Mouse (Mus musculus) MEL (cell line): Measurements from ENCODE around the gene Plekha3. TPM values are rescaled to one million over a fixed set of nuclear protein-coding genes. Genes with fewer than 3 reads are reported as not detected.

ENCODE experiments used
- DNase-seq: peaks from one replicate; pipeline ENCODE4 v3.0.0; 2011; ENCODE audit warnings: low read depth, low spot score
- H3K27ac ChIP-seq: 2 replicates; pipeline ENCODE4 v1.5.1; 2012; ENCODE audit warnings: low read depth, mild to moderate bottlenecking, control low read depth, low read length, moderate library complexity; ENCODE audit not compliant: control insufficient read depth
- H3K27me3 ChIP-seq, 2 experiments: fragments of 150-350 bp in 1 of 2; sonication (generic) in 1 of 2; 2 replicates each; pipeline ENCODE4 v1.6.1; 2012; ENCODE audit warnings: low read length in 2 of 2, mild to moderate bottlenecking in 2 of 2, improper control_type of control experiment in 1 of 2, moderate library complexity in 1 of 2; ENCODE audit not compliant: insufficient read depth in 2 of 2, control insufficient read depth in 1 of 2
- H3K36me3 ChIP-seq, 2 experiments: 2 replicates each; pipeline ENCODE4 v1.6.1; 2012 to 2014; ENCODE audit warnings: low read length in 2 of 2, improper control_type of control experiment in 1 of 2, inconsistent platforms in 1 of 2, mild to moderate bottlenecking in 1 of 2; ENCODE audit not compliant: insufficient read depth in 2 of 2, control insufficient read depth in 1 of 2
- H3K4me1 ChIP-seq, 2 experiments: fragments of 150-350 bp in 1 of 2; sonication (generic) in 1 of 2; 2 replicates each; pipeline ENCODE4 v1.6.1; 2012; ENCODE audit warnings: low read length in 2 of 2, improper control_type of control experiment in 1 of 2, mild to moderate bottlenecking in 1 of 2; ENCODE audit not compliant: insufficient read depth in 2 of 2, control insufficient read depth in 1 of 2
- H3K4me3 ChIP-seq, 2 experiments: fragments of 150-350 bp in 1 of 2; sonication (generic) in 1 of 2; 2 replicates each; pipeline ENCODE4 v1.5.1; 2012; ENCODE audit warnings: low read depth in 2 of 2, low read length in 2 of 2, mild to moderate bottlenecking in 2 of 2, moderate library complexity in 2 of 2, control low read depth in 1 of 2, improper control_type of control experiment in 1 of 2; ENCODE audit not compliant: control insufficient read depth in 1 of 2, insufficient read depth in 1 of 2
- H3K79me2 ChIP-seq: 2 replicates; pipeline ENCODE4 v1.6.1; 2012; ENCODE audit warnings: mild to moderate bottlenecking, low read length, moderate library complexity; ENCODE audit not compliant: control insufficient read depth, poor library complexity, insufficient read depth
- H3K9ac ChIP-seq: 2 replicates; pipeline ENCODE4 v1.6.1; 2012; ENCODE audit warnings: low read depth, mild to moderate bottlenecking, control low read depth, low read length, moderate library complexity; ENCODE audit not compliant: control insufficient read depth, poor library complexity, severe bottlenecking
- H3K9me3 ChIP-seq: fragments of 150-350 bp; sonication (generic); replicated peaks from 2 replicates; pipeline ENCODE4 v1.6.1; 2012; ENCODE audit warnings: mild to moderate bottlenecking, low read length, improper control_type of control experiment, moderate library complexity; ENCODE audit not compliant: insufficient read depth
- BHLHE40 ChIP-seq: IDR thresholded peaks from 2 replicates; pipeline ENCODE4 v1.6.1; 2012; ENCODE audit warnings: low read depth, mild to moderate bottlenecking, inconsistent platforms, low read length, improper control_type of control experiment, borderline replicate concordance
- CHD1 ChIP-seq: IDR thresholded peaks from 2 replicates; pipeline ENCODE4 v1.6.1; 2012; ENCODE audit warnings: low read depth, mild to moderate bottlenecking, inconsistent platforms, low read length, improper control_type of control experiment
- CHD2 ChIP-seq: IDR thresholded peaks from 2 replicates; pipeline ENCODE4 v1.6.1; 2011; ENCODE audit warnings: low read length, improper control_type of control experiment
- CTCF ChIP-seq, 3 experiments: IDR thresholded peaks in 2 of 3; conservative IDR thresholded peaks in 1 of 3; 2 replicates each; pipeline ENCODE4 v1.5.1; 2011 to 2012; ENCODE audit warnings: low read length in 3 of 3, low read depth in 2 of 3, mild to moderate bottlenecking in 2 of 3, improper control_type of control experiment in 1 of 3, inconsistent platforms in 1 of 3, mixed read lengths in 1 of 3, moderate library complexity in 1 of 3; ENCODE audit not compliant: control insufficient read depth in 1 of 3, insufficient read depth in 1 of 3, poor library complexity in 1 of 3, severe bottlenecking in 1 of 3
- ELF1 ChIP-seq: IDR thresholded peaks from 2 replicates; pipeline ENCODE4 v1.6.1; 2014; ENCODE audit warnings: low read depth, mild to moderate bottlenecking, inconsistent platforms, low read length, improper control_type of control experiment, moderate library complexity
- EP300 ChIP-seq, 2 experiments: IDR thresholded peaks; 2 replicates each; pipeline ENCODE4 v1.6.1; 2011; ENCODE audit warnings: improper control_type of control experiment in 2 of 2, low read length in 2 of 2, low read depth in 1 of 2, mild to moderate bottlenecking in 1 of 2
- ETS1 ChIP-seq: IDR thresholded peaks from 2 replicates; pipeline ENCODE4 v1.6.1; 2012; ENCODE audit warnings: low read depth, mild to moderate bottlenecking, inconsistent platforms, low read length, improper control_type of control experiment, moderate library complexity
- GABPA ChIP-seq: IDR thresholded peaks from 2 replicates; pipeline ENCODE4 v1.6.1; 2012; ENCODE audit warnings: low read depth, mild to moderate bottlenecking, inconsistent platforms, low read length, improper control_type of control experiment, moderate library complexity
- GATA1 ChIP-seq: IDR thresholded peaks from 2 replicates; pipeline ENCODE4 v1.6.1; 2011; ENCODE audit warnings: low read depth, low read length, improper control_type of control experiment
- HCFC1 ChIP-seq: IDR thresholded peaks from 2 replicates; pipeline ENCODE4 v1.6.1; 2012; ENCODE audit warnings: low read depth, mild to moderate bottlenecking, inconsistent platforms, low read length, improper control_type of control experiment, moderate library complexity
- JUND ChIP-seq: IDR thresholded peaks from 2 replicates; pipeline ENCODE4 v1.6.1; 2011; ENCODE audit warnings: low read depth, mild to moderate bottlenecking, improper control_type of control experiment, low read length
- KAT2A ChIP-seq: conservative IDR thresholded peaks from 2 replicates; pipeline ENCODE4 v1.6.1; 2012; ENCODE audit warnings: low read depth, low read length, improper control_type of control experiment, inconsistent platforms
- MAFK ChIP-seq: IDR thresholded peaks from 2 replicates; pipeline ENCODE4 v1.6.1; 2011; ENCODE audit warnings: low read depth, mild to moderate bottlenecking, low read length, improper control_type of control experiment, borderline replicate concordance
- MAX ChIP-seq: IDR thresholded peaks from 2 replicates; pipeline ENCODE4 v1.6.1; 2011; ENCODE audit warnings: low read length, improper control_type of control experiment
- MEF2A ChIP-seq: IDR thresholded peaks from 2 replicates; pipeline ENCODE4 v1.6.1; 2014; ENCODE audit warnings: low read depth, mild to moderate bottlenecking, inconsistent platforms, low read length, improper control_type of control experiment; ENCODE audit not compliant: poor library complexity, insufficient replicate concordance, severe bottlenecking; ENCODE audit errors: extremely low read depth
- MXI1 ChIP-seq: IDR thresholded peaks from 2 replicates; pipeline ENCODE4 v1.6.1; 2011; ENCODE audit warnings: mild to moderate bottlenecking, low read depth, low read length, improper control_type of control experiment
- MYB ChIP-seq: IDR thresholded peaks from 2 replicates; pipeline ENCODE4 v1.6.1; 2011; ENCODE audit warnings: mild to moderate bottlenecking, low read depth, low read length, improper control_type of control experiment
- MYC ChIP-seq: IDR thresholded peaks from 2 replicates; pipeline ENCODE4 v1.6.1; 2011; ENCODE audit warnings: low read depth, mild to moderate bottlenecking, low read length, improper control_type of control experiment, moderate library complexity
- NELFE ChIP-seq: IDR thresholded peaks from 2 replicates; pipeline ENCODE4 v1.6.1; 2011; ENCODE audit warnings: low read depth, low read length, improper control_type of control experiment
- NRF1 ChIP-seq: IDR thresholded peaks from 2 replicates; pipeline ENCODE4 v1.6.1; 2014; ENCODE audit warnings: low read depth, mild to moderate bottlenecking, inconsistent platforms, low read length, improper control_type of control experiment, moderate library complexity; ENCODE audit not compliant: poor library complexity, insufficient read depth, severe bottlenecking
- POLR2A ChIP-seq, 2 experiments: IDR thresholded peaks; 2 replicates each; pipeline ENCODE4 v1.6.1; 2011 to 2012; ENCODE audit warnings: low read length in 2 of 2, mild to moderate bottlenecking in 2 of 2, control low read depth in 1 of 2, improper control_type of control experiment in 1 of 2, low read depth in 1 of 2, moderate library complexity in 1 of 2; ENCODE audit not compliant: control insufficient read depth in 1 of 2, insufficient read depth in 1 of 2, poor library complexity in 1 of 2
- POLR2AphosphoS2 ChIP-seq: IDR thresholded peaks from 2 replicates; pipeline ENCODE4 v1.6.1; 2011; ENCODE audit warnings: low read length, improper control_type of control experiment
- POLR2AphosphoS5 ChIP-seq: IDR thresholded peaks from 2 replicates; pipeline ENCODE4 v1.6.1; 2012; ENCODE audit warnings: low read depth, borderline replicate concordance, mild to moderate bottlenecking, inconsistent platforms, low read length, moderate library complexity, mixed read lengths
- RAD21 ChIP-seq: IDR thresholded peaks from 2 replicates; pipeline ENCODE4 v1.6.1; 2011; ENCODE audit warnings: mild to moderate bottlenecking, low read depth, low read length, improper control_type of control experiment
- RCOR1 ChIP-seq: IDR thresholded peaks from 2 replicates; pipeline ENCODE4 v1.6.1; 2012; ENCODE audit warnings: low read depth, mild to moderate bottlenecking, inconsistent platforms, low read length, improper control_type of control experiment
- SIN3A ChIP-seq: IDR thresholded peaks from 2 replicates; pipeline ENCODE4 v1.6.1; 2012; ENCODE audit warnings: low read length, improper control_type of control experiment, inconsistent platforms
- SMC3 ChIP-seq: IDR thresholded peaks from 2 replicates; pipeline ENCODE4 v1.6.1; 2011; ENCODE audit warnings: low read depth, low read length, improper control_type of control experiment
- TAL1 ChIP-seq: IDR thresholded peaks from 2 replicates; pipeline ENCODE4 v1.6.1; 2012; ENCODE audit warnings: mild to moderate bottlenecking, inconsistent platforms, low read length, moderate library complexity, mixed read lengths
- TCF12 ChIP-seq: IDR thresholded peaks from 2 replicates; pipeline ENCODE4 v1.6.1; 2014; ENCODE audit warnings: low read depth, mild to moderate bottlenecking, inconsistent platforms, low read length, improper control_type of control experiment, moderate library complexity
- UBTF ChIP-seq: IDR thresholded peaks from 2 replicates; pipeline ENCODE4 v1.6.1; 2012; ENCODE audit warnings: low read depth, mild to moderate bottlenecking, inconsistent platforms, low read length, improper control_type of control experiment, moderate library complexity, borderline replicate concordance; ENCODE audit not compliant: insufficient read depth
- USF1 ChIP-seq: IDR thresholded peaks from 2 replicates; pipeline ENCODE4 v1.6.1; 2014; ENCODE audit warnings: low read depth, mild to moderate bottlenecking, inconsistent platforms, low read length, improper control_type of control experiment, moderate library complexity
- USF2 ChIP-seq, 2 experiments: IDR thresholded peaks; 2 replicates each; pipeline ENCODE4 v1.6.1; 2011 to 2012; ENCODE audit warnings: improper control_type of control experiment in 2 of 2, low read length in 2 of 2, borderline replicate concordance in 1 of 2, inconsistent platforms in 1 of 2, low read depth in 1 of 2, mild to moderate bottlenecking in 1 of 2; ENCODE audit not compliant: insufficient read depth in 1 of 2
- ZC3H11A ChIP-seq: IDR thresholded peaks from 2 replicates; pipeline ENCODE4 v1.6.1; 2012; ENCODE audit warnings: low read depth, mild to moderate bottlenecking, inconsistent platforms, low read length, improper control_type of control experiment
- ZKSCAN1 ChIP-seq: IDR thresholded peaks from 2 replicates; pipeline ENCODE4 v1.6.1; 2012; ENCODE audit warnings: low read depth, mild to moderate bottlenecking, inconsistent platforms, low read length, improper control_type of control experiment, moderate library complexity
- ZMIZ1 ChIP-seq: IDR thresholded peaks from 2 replicates; pipeline ENCODE4 v1.6.1; 2012; ENCODE audit warnings: low read depth, mild to moderate bottlenecking, inconsistent platforms, low read length, improper control_type of control experiment, moderate library complexity
- ZNF384 ChIP-seq: IDR thresholded peaks from 2 replicates; pipeline ENCODE4 v1.6.1; 2012; ENCODE audit warnings: low read depth, mild to moderate bottlenecking, inconsistent platforms, low read length, improper control_type of control experiment
- polyA plus RNA-seq, 2 experiments: library from polyadenylated mRNA; stranded (reverse) in 1 of 2; unstranded in 1 of 2; fragments of >175 nt in 1 of 2; fragments of >200 nt in 1 of 2; gene quantifications; 2 replicates each; pipeline versions ENCODE4 v1.2.1 to v1.2.4; 2012; ENCODE audit warnings: low replicate concordance in 2 of 2, low read depth in 1 of 2; ENCODE audit not compliant: insufficient read length in 2 of 2, insufficient read depth in 1 of 2, missing spikeins in 1 of 2
- total RNA-seq: library from RNA; depleted of rRNA; stranded (reverse); fragments of 300-350 nt; gene quantifications from 2 replicates; pipeline ENCODE4 v1.2.3, GENCODE M21; 2012

The Plekha3 gene
- total and polyA plus RNA-seq, 3 experiments, result 20.5 to 23.4 TPM; not detected in 1

DNA sequence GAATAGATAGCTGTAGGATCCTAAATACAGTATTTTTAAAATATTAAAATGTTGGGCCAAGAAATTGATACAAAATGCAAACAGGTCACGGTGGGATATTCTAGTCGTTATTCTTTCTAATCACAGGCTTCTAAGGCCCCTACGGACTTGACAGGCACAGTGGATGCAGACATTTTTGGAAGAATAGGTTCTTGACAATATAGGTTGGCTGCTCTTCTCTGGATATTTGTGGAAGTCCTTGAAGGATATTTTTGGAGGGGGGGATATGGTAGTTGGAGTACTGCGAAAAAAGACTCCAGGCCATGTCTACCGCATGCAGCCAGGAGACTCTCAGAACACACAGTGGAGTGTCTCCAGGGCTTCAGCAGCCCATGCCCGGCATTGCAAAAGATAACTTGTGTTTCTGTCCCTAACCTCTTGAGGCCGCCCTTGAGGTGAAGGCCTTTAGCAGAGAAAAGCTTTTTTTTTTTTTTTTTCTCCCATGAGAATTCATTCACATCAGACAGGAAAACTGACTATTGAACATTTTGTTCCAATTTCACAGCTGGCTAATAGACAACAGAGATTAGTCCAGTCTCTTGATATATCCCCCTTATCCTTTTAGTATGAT is 1.5 kb upstream of the Plekha3 start:
- Histone ChIP-seq H3K36me3 (peaks cover 0 to 29% of the 10 kb centered on the region in 2 experiments; a peak in 3 of 4 replicates), H3K4me1 (peaks cover 4 to 16% of the 10 kb centered on the region in 2 experiments; a peak in 3 of 4 replicates), H3K79me2 (peaks cover 33% of the 10 kb centered on the region), H3K9ac (peak overlapping the region; percentile 79), H3K9me3 (no peaks in the 10 kb centered on the region), H3K27me3 (no peaks in the 10 kb centered on the region), H3K4me3 (peak overlapping the region; percentile 68 to 94), H3K27ac (peak overlapping the region; percentile 86)
- DNase-seq, result peak; percentile 87
- TF ChIP-seq NRF1, result no peak
- TF ChIP-seq POLR2A (IDR thresholded peaks at IDR 0.05; ENCODE audit: control insufficient read depth in 1 of 2, insufficient read depth in 1 of 2, low read depth in 1 of 2, low read length in 2 of 2, poor library complexity in 1 of 2), result no peak
- TF ChIP-seq HCFC1, result peak; percentile 22; the same call in 1 of the 2 replicates
- no peak for TF ChIP-seq USF1
- peak; percentile 30; the same call in 1 of the 2 replicates for TF ChIP-seq MYC
- peak; percentile 99 for TF ChIP-seq ZNF384
- TF ChIP-seq GATA1, result no peak
- TF ChIP-seq MYB, result 0 out of 2 replicates have a peak, but pooled peaks have one; percentile 30
- TF ChIP-seq POLR2AphosphoS2, result no peak
- TF ChIP-seq MEF2A, result no peak
- peak; percentile 21 to 56 (median 32); a peak in 5 of 6 replicates for TF ChIP-seq CTCF (IDR thresholded peaks at IDR 0.05 in 2 of 3, conservative IDR thresholded peaks at IDR 0.05 in 1 of 3; ENCODE audit: control insufficient read depth in 1 of 3, insufficient read depth in 1 of 3, low read depth in 2 of 3, low read length in 3 of 3, poor library complexity in 1 of 3, severe bottlenecking in 1 of 3)
- TF ChIP-seq JUND, result no peak
- no peak for TF ChIP-seq RCOR1
- no peak for TF ChIP-seq ZMIZ1
- no peak for TF ChIP-seq GABPA
- TF ChIP-seq MAFK, result no peak
- no peak for TF ChIP-seq NELFE
- no peak for TF ChIP-seq TCF12
- TF ChIP-seq CHD2, result no peak
- TF ChIP-seq USF2 (IDR thresholded peaks at IDR 0.05; ENCODE audit: borderline replicate concordance in 1 of 2, insufficient read depth in 1 of 2, low read depth in 1 of 2, low read length in 2 of 2), result no peak
- 0 out of 2 replicates have a peak, but pooled peaks have one; percentile 8 for TF ChIP-seq ELF1
- no peak; the same call in 1 of the 2 replicates for TF ChIP-seq MXI1
- no peak; a peak in 1 of 4 replicates for TF ChIP-seq EP300 (IDR thresholded peaks at IDR 0.05; ENCODE audit: low read depth in 1 of 2, low read length in 2 of 2)
- TF ChIP-seq UBTF, result no peak
- no peak for TF ChIP-seq ZC3H11A
- TF ChIP-seq KAT2A, result no peak
- peak; percentile 13 for TF ChIP-seq RAD21
- no peak for TF ChIP-seq TAL1
- TF ChIP-seq BHLHE40, result no peak
- TF ChIP-seq SMC3, result 0 out of 2 replicates have a peak, but pooled peaks have one; percentile 19
- no peak for TF ChIP-seq POLR2AphosphoS5
- no peak; the same call in 1 of the 2 replicates for TF ChIP-seq ZKSCAN1
- TF ChIP-seq CHD1, result no peak; the same call in 1 of the 2 replicates
- no peak for TF ChIP-seq MAX
- 0 out of 2 replicates have a peak, but pooled peaks have one; percentile 2 for TF ChIP-seq ETS1
- 0 out of 2 replicates have a peak, but pooled peaks have one; percentile 51 for TF ChIP-seq SIN3A
